Mouse (Mus musculus) adrenal gland, postnatal 4 days (tissue): ENCODE measurements at regions not wholly inside any gene's neighbourhood (a gene's known extent, or its start where the extent isn't known, plus 50 kb on each side); places are given as distances from the start of the nearest gene placed in this dataset.
"Not testable (repeated sequence)": the region's sequence is repeated elsewhere in the genome, so short reads cannot be mapped to it uniquely, and the experiment has no call there.

ENCODE experiments used
- DNase-seq, 2 experiments: peaks; one replicate each; pipeline ENCODE4 v3.0.0; 2021 to 2022; ENCODE audit warnings: low spot score in 2 of 2, mixed read lengths in 2 of 2

DNA sequence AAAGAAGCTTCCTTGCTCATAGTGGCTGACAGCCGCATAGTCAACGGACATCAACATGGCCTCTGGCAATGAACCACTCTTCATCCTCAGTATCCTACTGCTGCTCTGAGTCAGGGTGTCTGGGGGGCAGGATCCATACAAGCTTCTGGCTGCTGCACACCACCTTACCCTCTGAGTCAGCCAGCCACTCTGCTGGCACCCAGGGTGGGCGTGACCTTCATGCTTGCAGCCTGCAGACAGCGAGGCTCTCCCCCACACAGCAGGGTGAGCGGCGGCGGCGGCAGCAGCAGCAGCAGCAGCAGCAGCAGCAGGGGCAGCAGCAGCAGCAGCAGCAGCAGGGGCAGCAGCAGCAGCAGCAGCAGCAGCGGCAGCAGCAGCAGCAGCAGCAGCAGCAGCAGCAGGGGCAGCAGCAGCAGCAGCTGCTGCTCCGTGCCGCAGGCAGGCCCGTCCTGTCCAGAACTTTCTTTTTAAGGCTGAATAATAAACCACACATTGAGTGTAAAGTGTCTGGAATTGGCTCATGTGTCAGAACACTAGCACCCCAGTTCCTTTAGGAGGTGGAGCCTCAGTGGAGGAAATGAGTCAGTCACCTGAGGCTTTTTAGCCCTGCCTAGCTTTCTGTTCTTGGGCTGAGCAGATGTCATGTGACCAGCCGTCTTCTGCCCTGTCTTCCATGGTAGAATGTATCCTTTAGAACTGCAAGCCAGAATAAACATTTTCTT is 186.3 kb downstream of the 1810013L24Rik start:
- no peak for DNase-seq

DNA sequence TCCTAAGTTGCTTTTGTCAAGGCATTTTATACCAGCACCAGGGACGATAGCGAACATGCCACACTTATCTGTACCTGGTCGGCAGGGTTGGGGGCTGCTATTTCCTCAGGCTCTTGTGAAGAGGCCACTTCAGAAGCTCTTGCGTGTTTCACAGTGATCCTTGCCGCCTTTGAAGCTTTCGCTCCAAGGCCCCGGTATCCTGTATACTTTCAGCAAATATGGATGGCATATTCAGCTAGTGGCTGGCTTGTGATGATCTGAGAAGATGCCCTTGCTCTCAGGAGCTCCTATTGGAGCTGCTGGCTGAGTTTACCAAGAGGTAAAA is 186.8 kb downstream of the 1810013L24Rik start:
- DNase-seq = no peak

DNA sequence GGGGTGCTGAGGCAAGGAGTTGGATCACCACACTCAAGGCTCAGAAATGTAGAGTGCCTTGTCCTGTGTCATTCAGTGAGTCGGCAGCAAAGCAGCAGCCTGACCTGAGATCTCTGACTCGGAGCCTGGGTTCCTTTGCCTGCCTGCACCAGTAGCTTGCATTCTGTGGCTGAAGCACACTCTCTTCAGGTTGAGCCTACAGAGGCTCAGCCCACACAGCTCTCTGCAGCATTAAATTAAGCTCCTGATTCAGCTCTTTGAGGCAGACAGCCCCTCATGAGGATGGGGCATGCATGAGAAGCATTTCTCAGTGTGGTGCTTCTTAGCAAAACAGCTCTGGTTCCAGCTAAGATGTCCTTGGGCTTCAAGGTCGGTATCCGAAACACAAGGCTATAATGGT is 200.8 kb downstream of the 1810013L24Rik start:
- no peak for DNase-seq

DNA sequence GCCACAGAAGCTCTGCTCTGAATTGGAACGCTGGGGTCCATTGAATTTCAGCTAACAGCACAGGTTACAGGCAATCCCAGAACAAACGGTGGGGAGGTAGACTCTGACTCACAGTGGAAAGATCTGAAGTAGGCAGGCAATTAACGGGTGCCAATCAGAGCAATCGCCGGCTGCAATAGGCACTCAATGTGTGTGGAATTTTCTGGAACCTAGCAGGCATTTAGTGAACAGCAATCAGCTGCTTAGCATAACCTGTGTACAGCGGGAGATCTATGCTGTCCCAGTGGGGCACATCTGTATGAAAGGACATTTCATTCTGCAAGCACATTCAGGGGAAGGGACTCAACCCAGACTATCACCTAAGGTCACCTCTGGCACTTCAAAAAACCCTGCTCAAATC is 213.4 kb downstream of the 1810013L24Rik start:
- DNase-seq = no peak

DNA sequence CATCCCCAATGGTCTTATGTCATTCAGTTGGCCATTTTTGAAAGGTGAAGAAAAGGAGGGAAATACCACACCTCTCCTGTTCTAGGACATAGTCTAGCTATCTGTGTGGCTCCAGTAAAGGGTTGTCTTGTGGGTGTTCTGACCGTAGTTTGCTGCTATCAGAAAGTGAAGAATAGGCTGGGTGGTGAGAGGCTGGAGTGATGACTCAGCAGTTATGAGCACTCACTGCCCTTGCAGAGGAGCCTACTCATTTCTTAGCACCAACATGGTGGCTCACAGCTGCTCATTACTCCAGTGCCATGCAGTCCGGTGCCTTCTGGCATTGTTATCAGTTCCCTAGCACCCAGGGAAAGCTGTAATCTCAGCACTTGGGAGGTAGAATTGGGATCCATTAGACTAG is 217.0 kb downstream of the 1810013L24Rik start:
- DNase-seq = no peak

DNA sequence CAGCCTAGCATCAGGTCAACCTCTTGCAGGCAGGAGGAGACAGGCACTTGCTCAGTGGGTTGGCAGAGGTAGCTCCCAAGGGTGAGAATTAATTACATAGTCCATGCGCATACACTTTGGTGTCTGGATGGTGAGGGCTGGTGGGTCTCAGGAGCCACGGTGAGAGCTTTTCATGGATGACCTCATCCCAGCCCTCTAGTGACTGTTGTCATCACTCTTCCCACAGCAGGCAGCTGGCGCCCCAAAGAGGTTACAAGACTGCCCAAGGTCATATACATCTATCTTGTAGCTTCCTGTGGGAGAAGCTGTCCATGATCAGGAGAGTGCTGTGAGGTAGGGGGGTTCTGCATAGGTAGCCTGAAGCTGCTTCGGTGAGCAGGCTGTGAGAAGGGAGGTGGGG is 224.5 kb downstream of the 1810013L24Rik start:
- DNase-seq = no peak

DNA sequence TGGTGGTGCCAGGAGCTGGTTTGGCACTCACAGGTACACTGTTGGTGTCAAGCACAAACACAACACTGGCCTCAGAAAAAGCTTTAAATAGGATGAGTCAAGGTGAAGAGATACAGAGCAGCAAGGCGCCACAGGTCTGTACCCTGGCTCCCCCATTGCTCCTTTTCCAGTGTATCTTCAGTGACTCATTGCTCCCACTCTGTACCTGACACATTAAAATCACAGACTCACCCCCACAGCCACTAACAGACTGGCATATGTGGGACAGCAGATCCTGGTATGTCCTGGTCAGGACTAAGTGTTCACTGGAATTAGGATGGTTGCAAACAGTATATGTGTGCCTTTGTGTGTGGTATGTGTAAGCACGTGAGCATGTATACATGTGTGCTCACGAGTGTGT is 226.5 kb downstream of the 1810013L24Rik start:
- DNase-seq = no peak

DNA sequence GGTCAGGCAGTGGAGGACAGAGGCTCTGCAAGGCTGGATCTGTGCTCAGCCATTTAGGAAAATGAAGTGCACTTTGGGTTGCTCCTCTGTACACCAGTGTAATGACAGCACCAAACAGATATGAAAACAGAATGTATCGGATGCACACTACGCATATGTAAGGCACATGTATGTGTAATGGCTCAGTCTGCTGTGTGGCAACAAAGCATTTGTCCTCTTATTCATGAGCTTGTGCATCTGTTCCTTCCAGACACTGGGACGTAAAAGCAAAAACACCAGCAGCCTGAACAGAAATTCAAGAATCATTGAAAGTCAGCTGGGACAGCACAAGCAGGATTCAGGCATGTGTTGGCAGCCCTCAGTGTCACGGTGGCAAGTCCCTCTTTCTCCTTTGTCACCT is 241.6 kb downstream of the 1810013L24Rik start:
- no peak for DNase-seq

DNA sequence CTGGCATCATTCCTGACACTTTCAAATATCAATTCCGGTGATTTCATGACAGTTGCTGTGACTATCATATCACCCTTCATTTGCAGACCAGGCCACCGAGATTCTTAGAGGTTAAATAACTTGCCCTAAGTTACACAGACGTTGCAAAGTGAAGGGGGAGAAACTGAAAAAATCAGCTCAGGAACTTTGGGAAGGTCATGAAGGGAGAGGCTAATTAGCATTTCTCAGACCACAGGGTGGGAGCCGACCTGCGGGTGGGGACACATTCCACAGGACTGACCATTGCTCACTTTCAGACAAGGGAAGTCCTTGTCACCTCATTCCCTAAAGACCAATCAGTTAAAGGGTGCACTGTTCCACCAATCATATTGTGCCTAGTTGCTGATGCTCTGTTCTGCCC is 242.1 kb downstream of the 1810013L24Rik start:
- not testable (repeated sequence) for DNase-seq

DNA sequence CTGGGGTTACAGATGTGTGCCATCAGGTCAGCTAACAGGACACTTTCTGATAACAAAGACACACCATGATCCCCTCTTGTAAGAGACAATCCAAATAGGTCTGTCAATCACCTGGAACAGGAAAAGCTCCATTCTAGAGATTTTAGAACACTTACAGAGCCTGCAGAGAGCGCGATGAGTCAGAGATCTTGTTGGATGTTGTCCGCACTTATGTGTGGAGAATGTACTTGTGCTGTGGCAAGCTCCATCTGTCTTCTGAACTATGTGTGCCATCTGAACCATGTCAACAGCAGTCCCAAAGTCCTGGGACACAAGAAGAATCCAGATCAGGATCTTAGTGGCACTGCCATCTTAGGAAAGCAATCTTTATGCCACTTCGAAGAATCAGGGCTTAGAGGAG is 244.4 kb downstream of the 1810013L24Rik start:
- no peak for DNase-seq

DNA sequence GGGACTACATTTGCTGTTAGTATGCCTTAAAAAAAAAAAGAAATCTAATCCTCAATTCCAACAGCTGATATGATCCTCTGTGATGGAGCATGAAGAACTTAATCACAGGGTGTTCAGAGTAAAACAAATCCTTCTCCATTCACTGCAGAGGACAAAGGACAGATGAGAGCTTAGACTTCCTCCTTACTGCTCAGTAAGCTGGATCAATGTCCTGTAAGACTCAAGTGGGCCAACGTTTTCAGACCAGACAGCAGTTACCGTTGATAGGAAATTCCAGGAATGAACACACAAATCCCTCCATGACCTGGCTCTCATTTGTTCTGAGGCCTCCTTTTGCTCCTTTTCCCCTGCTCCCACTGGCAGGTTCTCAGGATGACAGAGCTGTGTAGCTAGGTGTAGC is 247.6 kb downstream of the 1810013L24Rik start:
- DNase-seq = no peak

DNA sequence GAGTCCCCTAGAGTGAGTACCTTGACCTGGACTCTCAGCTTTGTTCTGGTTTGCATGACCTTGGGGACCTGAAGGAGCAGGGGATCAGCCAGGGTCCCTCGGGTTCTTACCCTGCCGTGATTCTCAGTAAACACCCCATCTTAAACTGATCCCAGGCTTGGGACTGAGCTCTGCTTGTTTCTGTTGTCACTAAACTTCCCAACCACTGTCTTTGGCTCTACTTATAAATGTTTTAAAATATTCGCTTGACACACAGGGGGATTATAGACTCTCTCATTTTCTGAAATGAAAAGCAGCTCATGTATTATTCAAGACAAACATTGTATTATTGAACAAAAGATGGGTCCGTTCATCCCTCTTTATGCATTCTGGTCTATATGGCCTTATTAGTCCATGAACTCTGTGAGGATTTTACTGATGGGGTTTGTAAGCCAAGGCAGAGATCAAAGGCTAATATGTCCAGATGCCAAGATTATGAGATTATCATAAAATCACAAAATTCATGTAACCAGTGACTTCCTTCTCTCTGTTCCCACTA is 248.6 kb downstream of the 1810013L24Rik start:
- DNase-seq = no peak

DNA sequence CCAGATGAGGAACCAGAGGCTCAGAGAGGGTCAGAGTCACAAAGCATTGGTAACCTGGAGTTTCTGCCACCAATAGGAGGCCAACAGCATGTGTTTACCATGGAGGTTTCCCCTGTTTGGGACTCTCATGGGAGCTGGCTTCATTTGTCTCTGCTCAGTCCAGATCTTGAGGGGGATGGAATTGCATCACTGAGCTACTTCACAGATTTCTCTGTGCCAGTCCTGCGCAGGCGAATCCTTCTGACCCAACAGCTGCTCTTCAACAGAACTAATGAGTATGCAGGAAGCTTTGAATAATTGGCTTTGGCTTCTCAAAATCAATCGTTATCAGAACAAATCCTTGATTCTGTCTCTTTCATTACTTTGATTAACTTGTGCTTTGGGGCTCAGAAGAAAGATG is 253.1 kb downstream of the 1810013L24Rik start:
- DNase-seq = no peak

DNA sequence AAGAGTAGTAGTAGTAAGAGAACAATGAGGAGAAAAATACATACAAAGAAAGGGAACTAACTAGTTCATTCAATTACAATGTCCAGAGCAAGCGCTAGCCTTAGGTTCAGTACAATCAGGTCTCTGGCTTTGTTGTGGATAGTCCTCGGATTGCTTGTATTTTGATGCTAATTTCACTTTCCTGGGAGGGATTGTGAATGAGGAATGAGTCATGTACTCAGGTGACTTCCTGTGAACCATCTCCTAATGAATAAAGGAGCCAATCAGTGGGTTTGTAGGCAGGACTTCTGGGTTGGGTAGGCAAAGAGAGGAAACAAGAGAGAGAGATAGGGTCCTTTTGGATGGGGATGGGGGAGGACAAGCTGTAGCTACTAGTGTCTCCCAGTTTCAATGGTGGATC is 253.8 kb downstream of the 1810013L24Rik start:
- DNase-seq = no peak

DNA sequence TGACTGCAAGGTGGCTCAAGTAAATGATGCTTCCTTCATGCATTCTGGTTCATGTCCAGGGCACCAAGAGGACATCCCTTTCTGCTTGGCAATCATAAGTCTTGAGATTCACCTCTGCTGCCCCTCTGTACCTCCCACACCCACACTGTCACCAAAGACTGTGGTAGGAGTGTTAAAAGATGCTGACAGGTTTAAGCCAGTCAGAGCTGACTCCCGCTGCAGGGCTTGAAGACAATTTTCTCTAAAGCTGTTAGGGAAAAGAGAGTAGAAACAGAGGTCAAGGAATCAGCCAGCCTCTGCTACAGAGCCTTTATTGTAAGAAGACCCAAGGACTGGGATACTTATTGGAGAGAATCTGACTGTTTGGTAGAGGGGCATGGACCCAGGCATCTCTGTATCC is 254.7 kb downstream of the 1810013L24Rik start:
- DNase-seq = no peak

DNA sequence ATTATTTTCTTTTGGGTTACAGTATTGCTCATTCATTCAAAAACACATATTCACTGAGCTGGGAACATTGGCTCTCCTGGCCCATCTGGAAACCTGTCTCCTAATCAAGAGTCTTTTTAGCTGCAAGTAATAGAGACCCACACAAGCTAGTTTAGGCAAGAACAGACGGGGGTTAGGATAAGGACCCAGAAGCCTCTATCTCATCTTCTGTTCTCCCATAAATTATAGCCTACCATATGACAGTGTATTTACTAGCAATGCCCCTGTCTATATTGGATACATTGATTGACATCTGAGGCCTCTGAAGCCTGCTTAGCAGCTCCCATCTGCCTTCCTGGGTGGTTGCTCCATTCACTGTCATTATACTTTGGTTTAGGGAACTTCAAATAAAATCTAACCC is 255.2 kb downstream of the 1810013L24Rik start:
- no peak for DNase-seq

DNA sequence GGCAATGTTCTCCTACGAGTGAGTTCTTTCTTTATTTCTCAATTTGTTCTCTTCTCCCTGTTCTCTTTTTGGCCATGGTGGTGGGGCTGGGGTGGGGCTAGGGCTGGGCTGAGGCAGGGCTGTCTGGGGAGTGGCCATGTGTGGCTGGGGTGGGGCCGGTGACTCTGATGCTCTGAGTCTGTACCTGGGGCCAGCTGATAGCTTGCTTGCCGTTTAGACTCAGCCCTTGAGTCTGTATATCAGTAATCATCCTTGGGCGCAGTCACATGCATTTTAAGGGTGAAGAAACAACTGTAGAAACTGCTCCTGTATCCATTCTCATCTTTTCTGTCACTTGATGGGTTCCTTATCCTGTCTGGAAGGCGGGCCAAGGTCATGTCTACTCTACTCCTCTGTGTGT is 256.1 kb downstream of the 1810013L24Rik start:
- no peak for DNase-seq

DNA sequence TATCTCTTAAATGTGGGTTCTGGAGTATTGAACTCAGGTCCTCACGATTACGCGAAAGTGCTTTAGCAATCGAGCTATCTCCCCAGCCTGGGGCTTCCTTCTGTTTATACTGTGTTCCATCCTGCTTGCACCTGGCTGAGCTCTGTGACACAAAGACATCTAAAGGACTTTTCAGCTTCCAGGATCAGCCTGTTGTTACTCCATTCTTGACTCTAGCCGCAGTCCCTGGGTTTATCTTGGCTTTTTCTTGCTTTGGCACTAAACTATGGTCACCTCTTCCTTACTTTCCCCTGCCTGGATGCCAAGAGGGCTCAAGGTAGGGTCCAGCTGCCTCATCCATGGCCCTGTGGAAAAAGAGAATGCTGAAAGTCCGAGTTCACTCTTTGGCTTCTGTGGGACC is 261.9 kb downstream of the 1810013L24Rik start:
- no peak for DNase-seq

DNA sequence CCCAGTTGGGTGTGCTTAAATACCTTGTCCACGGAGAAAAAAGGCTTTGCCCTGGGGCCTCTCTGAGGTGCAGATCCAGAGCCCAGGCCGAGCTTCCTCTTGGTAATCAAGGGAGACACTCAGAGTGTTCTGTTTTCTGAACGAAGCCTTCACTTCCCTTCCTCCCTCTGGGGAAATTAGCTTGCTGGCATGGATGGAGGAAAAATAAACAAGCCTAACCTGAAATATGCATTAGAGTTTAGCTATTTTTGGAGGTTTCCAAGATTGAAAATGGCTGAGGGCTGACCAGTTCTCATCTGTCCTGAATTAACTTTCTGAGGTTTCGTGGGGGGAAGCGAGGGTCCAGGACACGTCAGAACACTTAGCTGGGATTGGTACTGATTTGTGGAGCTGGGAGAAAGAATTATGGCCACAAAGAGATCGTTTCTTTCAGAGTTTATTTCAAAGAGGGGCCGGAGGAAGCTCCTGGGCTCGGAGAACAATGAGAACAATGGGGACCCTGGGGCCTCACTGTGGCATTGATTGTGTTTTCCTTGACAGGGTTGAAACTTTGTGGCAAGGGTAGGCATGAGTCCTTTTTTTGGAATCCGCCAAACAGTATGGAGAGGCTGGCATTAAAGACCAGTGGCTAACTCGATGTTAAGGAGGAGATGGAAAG is 262.4 kb downstream of the 1810013L24Rik start:
- DNase-seq = no peak

DNA sequence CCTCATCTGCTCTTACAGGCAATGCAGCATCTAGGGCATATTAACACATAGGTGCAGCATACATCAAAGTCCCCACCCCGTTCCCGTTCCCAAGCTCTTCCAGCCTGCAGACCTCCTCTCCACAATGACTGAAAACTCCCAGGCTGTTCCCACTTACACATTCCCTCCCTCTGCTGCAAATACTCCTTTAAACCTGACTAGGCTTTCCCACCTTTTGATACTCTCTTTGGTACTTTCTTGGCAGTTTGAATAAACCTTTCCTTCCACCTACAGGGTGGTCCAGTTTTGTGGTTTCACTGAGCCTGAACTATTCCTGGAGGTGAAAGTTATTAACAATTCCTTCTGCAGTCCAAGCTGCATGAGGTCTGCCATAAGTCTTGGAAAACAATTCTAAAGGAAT is 263.7 kb downstream of the 1810013L24Rik start:
- no peak for DNase-seq

DNA sequence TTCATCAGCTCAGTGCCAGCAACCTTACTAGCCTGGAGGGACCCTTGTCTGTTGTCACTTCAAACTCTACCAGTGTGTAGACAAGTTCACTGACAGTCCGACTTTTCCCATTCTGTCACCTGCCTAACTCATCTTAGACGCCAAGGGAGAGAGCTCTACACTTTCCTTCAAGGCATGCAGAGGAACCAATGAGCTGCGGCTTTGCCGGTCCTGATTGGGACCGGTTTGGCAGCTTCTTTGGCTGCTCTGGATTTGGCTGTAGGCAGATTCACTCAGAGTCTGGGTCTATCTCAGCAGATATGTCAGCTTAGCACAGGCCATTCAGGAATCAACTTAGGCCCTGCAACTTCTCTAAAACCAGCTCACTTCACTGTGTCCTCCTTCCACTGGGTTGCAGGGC is 264.3 kb downstream of the 1810013L24Rik start:
- DNase-seq = no peak

DNA sequence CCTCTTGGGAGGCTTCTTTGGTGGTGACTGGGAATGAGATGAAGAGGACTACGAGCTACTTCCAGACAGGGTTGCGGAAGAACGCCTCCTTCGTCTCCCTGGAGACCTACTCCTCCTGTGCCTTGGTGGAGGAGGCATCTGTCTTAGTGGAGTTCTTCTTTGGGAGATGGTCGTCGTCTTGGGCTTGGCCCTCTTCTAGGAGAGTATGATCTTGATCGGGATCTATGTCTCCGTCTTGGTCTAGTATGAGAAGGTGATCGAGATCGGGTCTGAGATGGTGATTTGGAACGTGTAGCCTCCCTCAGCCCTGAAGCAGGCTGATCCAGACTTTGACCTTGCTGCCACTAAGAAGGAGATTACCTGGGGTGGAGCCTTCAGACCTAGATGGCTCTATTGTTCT is 276.3 kb downstream of the 1810013L24Rik start:
- no peak for DNase-seq

DNA sequence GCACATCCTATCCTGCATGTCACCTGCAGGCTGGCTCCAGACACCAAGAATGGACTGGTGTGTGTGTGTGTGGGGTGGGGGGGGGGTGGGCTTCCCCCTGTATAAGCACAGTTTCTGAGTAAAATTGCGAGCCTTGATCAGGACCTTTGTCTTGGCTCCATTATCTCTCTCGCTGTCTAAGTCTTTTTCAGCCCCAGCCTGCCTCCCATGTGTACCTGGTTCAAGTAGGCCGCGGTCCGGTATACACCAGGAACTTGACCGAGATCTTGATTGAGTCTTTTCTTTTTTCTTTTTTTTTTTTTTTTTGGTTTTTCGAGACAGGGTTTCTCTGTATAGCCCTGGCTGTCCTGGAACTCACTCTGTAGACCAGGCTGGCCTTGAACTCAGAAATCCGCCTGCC is 276.8 kb downstream of the 1810013L24Rik start:
- DNase-seq = not testable (repeated sequence)
